Mouse (Mus musculus) macrophage (primary cell): Measurements from ENCODE around the gene Gja3. TPM values are rescaled to one million over a fixed set of nuclear protein-coding genes. Genes with fewer than 3 reads are reported as not detected.

Experiments
- H3K27ac ChIP-seq: fragments of 350-480 bp; formaldehyde crosslinking; 2 replicates; pipeline ENCODE4 v1.9.0; 2021
- H3K36me3 ChIP-seq: fragments of 350-480 bp; formaldehyde crosslinking; 2 replicates; pipeline ENCODE4 v1.9.0; 2021; ENCODE audit errors: inconsistent target
- H3K4me3 ChIP-seq: fragments of 350-480 bp; formaldehyde crosslinking; 2 replicates; pipeline ENCODE4 v1.9.0; 2021; ENCODE audit errors: inconsistent target
- H3K79me2 ChIP-seq: fragments of 350-480 bp; formaldehyde crosslinking; 2 replicates; pipeline ENCODE4 v1.9.0; 2021; ENCODE audit errors: inconsistent target
- WGBS: methylation state at CpG from one replicate; pipeline ENCODE4 v1.1.7; 2026; ENCODE audit warnings: inconsistent platforms; ENCODE audit not compliant: missing documents; 5-methylcytosine and 5-hydroxymethylcytosine counted together
- polyA plus RNA-seq: library from polyadenylated mRNA; stranded (reverse); fragments of 250-400 nt; gene quantifications from 3 replicates; pipeline ENCODE4 v1.2.4, GENCODE M21; 2018; ENCODE audit warnings: inconsistent platforms
- total RNA-seq, 78 experiments: library from RNA; depleted of rRNA; stranded (reverse); fragments of 250-400 nt; gene quantifications; 1 replicate in 9 of 78; 2 replicates in 24 of 78; 3 replicates in 43 of 78; 4 replicates in 2 of 78; pipeline ENCODE4 v1.2.4; 2018; ENCODE audit warnings: inconsistent platforms in 56 of 78

Gja3 gene
- total RNA-seq (2018; cell fraction: chromatin; rRNA removed): not detected
- total RNA-seq (2018; cell fraction: cytosol; rRNA removed): not detected
- not detected for total RNA-seq (2018; cell fraction: nucleus; rRNA removed)
- polyA plus RNA-seq: not detected in 3 replicates

- Histone ChIP-seq H3K36me3 (no peaks in the 10 kb centered on the region), H3K4me3 (no peak within 1 kb of the TSS), H3K27ac (no peak within 1 kb of the TSS), H3K79me2 (no peaks in the 10 kb centered on the region)
- whole genome bisulfite sequencing: 3% methylated on average over 67 of the region's 79 CpGs
Observed at GRCm38 (mm10) chr14:57057563-57058321, at the start of gene Gja3. Gja3 (minus strand) TSS chr14:57058100.

GRCm38 (mm10) chr14:57107091-57107490 is 49.2 kb upstream of the Gja3 start:
- Histone ChIP-seq H3K36me3 (no peaks in the 10 kb centered on the region), H3K79me2 (no peaks in the 10 kb centered on the region), H3K4me3 (no peak overlapping the region), H3K27ac (no peak overlapping the region)
- WGBS: 89% methylated on average over 8 of the region's 8 CpGs

DNA sequence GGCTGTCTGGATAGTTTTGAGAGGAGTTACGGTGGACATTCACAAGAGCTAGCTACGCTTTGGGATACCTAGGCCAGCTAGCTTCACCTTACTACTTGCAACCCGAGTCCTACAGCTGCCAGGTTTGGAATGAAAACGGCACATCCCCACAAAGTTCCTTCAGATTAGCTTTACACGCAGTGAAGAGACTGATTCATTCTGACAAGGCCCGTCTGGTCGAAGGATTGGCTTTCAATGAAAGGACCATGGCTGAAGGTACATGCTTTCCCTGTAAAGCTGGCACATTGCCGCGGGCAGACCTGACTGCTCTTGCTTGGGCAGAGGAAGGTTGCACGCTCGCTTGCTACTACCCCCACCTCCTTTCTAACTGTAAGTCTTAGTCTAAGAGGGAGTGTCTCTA is 47.8 kb upstream of the Gja3 start:
- no peak overlapping the region for H3K4me3 ChIP-seq
- no peaks in the 10 kb centered on the region for H3K36me3 ChIP-seq
- WGBS: 56% methylated on average over 11 of the region's 11 CpGs
- H3K27ac ChIP-seq: no peak overlapping the region
- no peaks in the 10 kb centered on the region for H3K79me2 ChIP-seq

- no peak overlapping the region for H3K27ac ChIP-seq
- no peaks in the 10 kb centered on the region for H3K79me2 ChIP-seq
- H3K36me3 ChIP-seq: no peaks in the 10 kb centered on the region
- 16% methylated on average over 14 of the region's 14 CpGs for WGBS
- H3K4me3 ChIP-seq: no peak overlapping the region
Observed at GRCm38 (mm10) chr14:57105111-57105510, 47.2 kb upstream of the Gja3 start.

- no peak within 1 kb of the TSS for H3K4me3 ChIP-seq
- 2% methylated on average over 100 of the region's 101 CpGs for WGBS
- no peak within 1 kb of the TSS for H3K27ac ChIP-seq
- H3K36me3 ChIP-seq: no peaks in the 10 kb centered on the region
- H3K79me2 ChIP-seq: no peaks in the 10 kb centered on the region
Observed at GRCm38 (mm10) chr14:57104106-57105023, 46.5 kb upstream of the Gja3 start, which contains the start of gene Gjb2. Gjb2 (minus strand) TSS chr14:57104702.

DNA sequence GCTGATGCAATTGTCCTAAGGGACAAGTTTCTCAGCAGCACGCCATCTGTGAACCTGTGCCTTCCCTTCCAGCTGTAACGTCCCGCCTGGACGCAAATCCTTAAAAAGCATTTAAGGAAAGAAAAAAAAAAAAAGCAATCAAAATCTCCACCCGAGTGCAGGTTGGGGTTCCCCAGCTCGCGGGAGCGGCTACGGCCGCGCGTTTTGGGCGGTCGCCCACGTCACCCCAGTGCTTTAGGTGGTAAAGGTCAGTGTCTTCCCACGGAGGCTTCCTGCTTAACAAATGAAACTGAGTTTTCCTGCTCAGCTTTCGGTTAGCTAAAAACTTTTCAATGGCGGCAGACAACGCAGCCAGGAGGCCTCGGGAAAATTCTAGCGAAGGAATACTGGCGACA is 45.8 kb upstream of the Gja3 start:
- H3K79me2 ChIP-seq: no peaks in the 10 kb centered on the region
- H3K36me3 ChIP-seq: no peaks in the 10 kb centered on the region
- no peak overlapping the region for H3K27ac ChIP-seq
- 10% methylated on average over 20 of the region's 22 CpGs for WGBS
- no peak overlapping the region for H3K4me3 ChIP-seq

- no peak overlapping the region for H3K4me3 ChIP-seq
- H3K27ac ChIP-seq: no peak overlapping the region
- H3K36me3 ChIP-seq: no peaks in the 10 kb centered on the region
- no peaks in the 10 kb centered on the region for H3K79me2 ChIP-seq
- WGBS: 90% methylated on average over 6 of the region's 6 CpGs
Observed at GRCm38 (mm10) chr14:57103121-57103520, 45.2 kb upstream of the Gja3 start.

- H3K36me3 ChIP-seq: no peaks in the 10 kb centered on the region
- no peak overlapping the region for H3K27ac ChIP-seq
- WGBS: 92% methylated on average over 7 of the region's 7 CpGs
- no peaks in the 10 kb centered on the region for H3K79me2 ChIP-seq
- no peak overlapping the region for H3K4me3 ChIP-seq
Observed at GRCm38 (mm10) chr14:57101623-57102022, 43.7 kb upstream of the Gja3 start.

- no peaks in the 10 kb centered on the region for H3K79me2 ChIP-seq
- H3K4me3 ChIP-seq: no peak overlapping the region
- no peak overlapping the region for H3K27ac ChIP-seq
- WGBS: 31% methylated on average over 4 of the region's 4 CpGs
- no peaks in the 10 kb centered on the region for H3K36me3 ChIP-seq
Observed at GRCm38 (mm10) chr14:57095855-57096254, 38.0 kb upstream of the Gja3 start.

GRCm38 (mm10) chr14:57093029-57093428 is 35.1 kb upstream of the Gja3 start:
- no peaks in the 10 kb centered on the region for H3K79me2 ChIP-seq
- H3K36me3 ChIP-seq: no peaks in the 10 kb centered on the region
- H3K27ac ChIP-seq: no peak overlapping the region
- no peak overlapping the region for H3K4me3 ChIP-seq
- 3% methylated on average over 8 of the region's 8 CpGs for WGBS

GRCm38 (mm10) chr14:57090001-57090400 is 32.1 kb upstream of the Gja3 start:
- Histone ChIP-seq H3K27ac (no peak overlapping the region), H3K79me2 (no peaks in the 10 kb centered on the region), H3K36me3 (no peaks in the 10 kb centered on the region), H3K4me3 (no peak overlapping the region)
- 74% methylated on average over 2 of the region's 2 CpGs for WGBS

GRCm38 (mm10) chr14:57089107-57089506 is 31.2 kb upstream of the Gja3 start:
- no peak overlapping the region for H3K4me3 ChIP-seq
- H3K79me2 ChIP-seq: no peaks in the 10 kb centered on the region
- WGBS: 92% methylated on average over 7 of the region's 7 CpGs
- H3K36me3 ChIP-seq: no peaks in the 10 kb centered on the region
- no peak overlapping the region for H3K27ac ChIP-seq

DNA sequence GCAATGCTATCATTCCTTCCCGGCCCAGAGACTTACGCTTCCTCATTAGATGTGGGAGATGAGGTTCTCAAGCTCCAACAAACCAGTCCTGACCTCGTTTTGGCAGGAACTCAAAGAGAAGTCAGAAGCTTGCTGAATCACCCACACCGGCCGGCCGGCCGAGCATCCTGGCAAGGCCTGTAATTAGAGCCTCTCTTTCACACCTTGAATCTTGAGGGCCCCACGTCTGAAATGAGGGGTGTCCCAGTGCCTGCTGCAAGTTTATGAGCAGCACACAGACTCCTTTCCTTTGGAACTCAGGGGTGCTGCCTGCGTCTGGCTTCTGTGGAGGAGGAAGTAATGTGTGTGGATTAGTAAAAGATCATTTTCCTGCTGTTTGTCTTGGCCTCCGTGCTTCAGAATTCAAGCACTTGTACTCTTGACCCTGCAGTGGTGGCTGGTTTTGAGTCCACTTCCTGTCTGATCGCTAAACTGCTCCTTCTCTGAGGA is 26.3 kb upstream of the Gja3 start:
- Histone ChIP-seq H3K36me3 (no peaks in the 10 kb centered on the region), H3K27ac (no peak overlapping the region), H3K4me3 (no peak overlapping the region), H3K79me2 (no peaks in the 10 kb centered on the region)
- 7% methylated on average over 11 of the region's 11 CpGs for WGBS

DNA sequence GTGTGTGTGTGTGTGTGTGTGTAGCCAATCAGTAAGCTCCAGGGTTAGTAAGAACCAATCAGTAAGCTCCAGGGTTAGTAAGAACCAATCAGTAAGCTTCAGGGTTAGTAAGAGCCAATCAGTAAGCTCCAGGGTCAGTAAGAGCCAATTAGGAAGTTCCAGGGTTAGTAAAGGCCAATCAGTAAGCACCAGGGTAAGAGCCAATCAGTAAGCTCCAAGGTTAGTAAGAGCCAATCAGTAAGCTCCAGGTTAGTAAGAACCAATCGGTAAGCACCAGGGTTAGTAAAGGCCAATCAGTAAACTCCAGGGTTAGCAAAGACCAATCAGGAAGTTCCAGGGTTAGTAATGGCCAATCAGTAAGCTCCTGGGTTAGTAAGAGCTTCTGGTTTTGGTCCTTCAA is 25.0 kb upstream of the Gja3 start:
- 100% methylated on average over 1 of the region's 1 CpGs for WGBS
- H3K79me2 ChIP-seq: no peaks in the 10 kb centered on the region

DNA sequence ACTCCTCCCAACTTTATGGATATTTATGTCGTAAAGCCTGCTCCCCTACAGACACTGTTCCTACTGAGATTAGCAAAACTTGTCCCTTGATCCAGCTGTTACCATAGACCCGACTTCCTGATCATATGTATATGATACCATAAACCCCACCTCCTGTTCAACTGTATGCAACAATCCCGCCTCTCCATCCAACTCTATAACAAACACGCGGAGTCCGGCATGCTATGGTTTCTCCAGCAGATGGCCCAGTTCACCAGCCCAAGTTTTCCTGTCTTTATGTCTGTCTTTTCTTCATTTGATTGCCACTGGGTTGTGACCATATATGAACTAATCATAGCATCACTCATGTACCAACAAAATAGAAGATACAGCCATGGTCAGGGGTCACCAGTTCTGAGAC is 17.6 kb upstream of the Gja3 start:
- H3K36me3 ChIP-seq: no peaks in the 10 kb centered on the region
- H3K27ac ChIP-seq: no peak overlapping the region
- WGBS: 90% methylated on average over 6 of the region's 6 CpGs
- no peak overlapping the region for H3K4me3 ChIP-seq
- no peaks in the 10 kb centered on the region for H3K79me2 ChIP-seq

More for the DNA sequence above, 25.0 kb upstream of the Gja3 start:
- Histone ChIP-seq H3K4me3 (no peak overlapping the region), H3K27ac (no peak overlapping the region), H3K36me3 (no peaks in the 10 kb centered on the region)
